Mouse (Mus musculus) spleen, adult 18-20 months (tissue): Measurements from ENCODE around the gene Hspa1b.
"Not testable (repeated sequence)": the region's sequence is repeated elsewhere in the genome, so short reads cannot be mapped to it uniquely, and the experiment has no call there.

ENCODE experiments used
- DNase-seq, 2 experiments: peaks; one replicate each; pipeline ENCODE4 v3.0.0; 2022; ENCODE audit warnings: mixed read lengths in 2 of 2

Gene Hspa1b

GRCm38 (mm10) chr17:34959130-34959778, at the start of gene Hspa1b:
TSS of gene Hspa1b (minus strand) at chr17:34959238.
- DNase-seq, result peak; percentile 72 to 73

- no peak for DNase-seq
These were observed 48.5 kb upstream of the Hspa1b start for GRCm38 (mm10) chr17:35007387-35007991.

GRCm38 (mm10) chr17:35005902-35006301, 46.9 kb upstream of the Hspa1b start:
- not testable (repeated sequence) for DNase-seq

- no peak for DNase-seq
These were observed 46.1 kb upstream of the Hspa1b start for GRCm38 (mm10) chr17:35005158-35005557.

GRCm38 (mm10) chr17:35004075-35004717, 45.2 kb upstream of the Hspa1b start:
- DNase-seq, result no peak

GRCm38 (mm10) chr17:35003022-35003838, 44.2 kb upstream of the Hspa1b start:
- no peak for DNase-seq

- DNase-seq, result no peak
These were observed 43.3 kb upstream of the Hspa1b start for GRCm38 (mm10) chr17:35002153-35002865.

GRCm38 (mm10) chr17:35001452-35002152, 42.6 kb upstream of the Hspa1b start:
- peak; percentile 42 to 46 for DNase-seq

GRCm38 (mm10) chr17:35000717-35001451, 41.8 kb upstream of the Hspa1b start, which contains the start of gene Vars:
TSS of gene Vars (plus strand) at chr17:35000987.
- peak; percentile 77 to 80 for DNase-seq

GRCm38 (mm10) chr17:34999871-35000716, 41.1 kb upstream of the Hspa1b start:
- peak; percentile 45 to 63 for DNase-seq

- DNase-seq, result no peak
These were observed 39.7 kb upstream of the Hspa1b start for GRCm38 (mm10) chr17:34998526-34999430.

GRCm38 (mm10) chr17:34997142-34997483, 38.1 kb upstream of the Hspa1b start:
- no peak for DNase-seq

- DNase-seq, result no peak
These were observed 37.5 kb upstream of the Hspa1b start for GRCm38 (mm10) chr17:34996411-34997141.

GRCm38 (mm10) chr17:34995927-34996326, 36.9 kb upstream of the Hspa1b start:
- not testable (repeated sequence) for DNase-seq

GRCm38 (mm10) chr17:34995192-34995591, 36.2 kb upstream of the Hspa1b start:
- DNase-seq, result not testable (repeated sequence)

GRCm38 (mm10) chr17:34994751-34995150, 35.7 kb upstream of the Hspa1b start:
- DNase-seq, result no peak

GRCm38 (mm10) chr17:34984218-34984617, 25.2 kb upstream of the Hspa1b start:
- DNase-seq, result no peak

GRCm38 (mm10) chr17:34982328-34982727, 23.3 kb upstream of the Hspa1b start:
- DNase-seq, result no peak
